Mouse (Mus musculus) v-Abl transformed pro-B cells (cell line): ENCODE measurements at regions not wholly inside any gene's neighbourhood (a gene's known extent, or its start where the extent isn't known, plus 50 kb on each side); places are given as distances from the start of the nearest gene placed in this dataset.

Source experiments
- in situ Hi-C, 2 experiments: fragments of 400-800 bp; cut with MboI; formaldehyde crosslinking; loops; one replicate each; pipeline ENCODE4 v1.15.1; 2025; ENCODE audit not compliant: unreplicated experiment in 2 of 2

- in situ Hi-C loops: loop anchor here in 1 of 2 experiments (25.0 kb wide), 3 partner anchors 896 to 1829 kb away; partner anchors contain the start of genes Pop4 and Tdrd12
These were observed 407.4 kb downstream of the Zfp536 start for GRCm38 (mm10) chr7:37366006-37366405.

GRCm38 (mm10) chr7:37369698-37370097, 403.7 kb downstream of the Zfp536 start:
- in situ Hi-C loops: loop anchor here (5.0 to 25.0 kb wide), 6 partner anchors 703 to 1832 kb away; partner anchors contain the start of genes Pop4 (in 1 of the 2) and Tdrd12 (in 1 of the 2)

- in situ Hi-C loops: loop anchor here (5.0 to 25.0 kb wide), 6 partner anchors 698 to 1837 kb away; partner anchors contain the start of genes Pop4 (in 1 of the 2) and Tdrd12 (in 1 of the 2)
These were observed 399.6 kb downstream of the Zfp536 start for GRCm38 (mm10) chr7:37373864-37374263.

- in situ Hi-C loops: loop anchor here in 1 of 2 experiments (5.0 to 10.0 kb wide), 2 partner anchors 697 to 830 kb away; no protein-coding TSS in a partner anchor
These were observed 398.4 kb downstream of the Zfp536 start for GRCm38 (mm10) chr7:37375044-37375443.

GRCm38 (mm10) chr7:37375591-37375990, 397.9 kb downstream of the Zfp536 start:
- in situ Hi-C loops: loop anchor here in 1 of 2 experiments (5.0 to 10.0 kb wide), 2 partner anchors 697 to 829 kb away; no protein-coding TSS in a partner anchor

GRCm38 (mm10) chr7:37376207-37376606, 397.2 kb downstream of the Zfp536 start:
- in situ Hi-C loops: loop anchor here in 1 of 2 experiments (5.0 to 10.0 kb wide), 2 partner anchors 696 to 829 kb away; no protein-coding TSS in a partner anchor

GRCm38 (mm10) chr7:37377889-37378521, 395.4 kb downstream of the Zfp536 start:
- in situ Hi-C loops: loop anchor here in 1 of 2 experiments (5.0 to 10.0 kb wide), 2 partner anchors 694 to 827 kb away; no protein-coding TSS in a partner anchor

- in situ Hi-C loops: no loop called here
These were observed 385.6 kb downstream of the Zfp536 start for GRCm38 (mm10) chr7:37387871-37388270.

- in situ Hi-C loops: no loop called here
These were observed 384.4 kb downstream of the Zfp536 start for GRCm38 (mm10) chr7:37388843-37389702.

GRCm38 (mm10) chr7:37389703-37390087, 383.7 kb downstream of the Zfp536 start:
- in situ Hi-C loops: no loop called here

- in situ Hi-C loops: no loop called here
These were observed 383.2 kb downstream of the Zfp536 start for GRCm38 (mm10) chr7:37390271-37390670.

- in situ Hi-C loops: no loop called here
These were observed 381.3 kb downstream of the Zfp536 start for GRCm38 (mm10) chr7:37392122-37392521.

GRCm38 (mm10) chr7:37392604-37393003, 380.8 kb downstream of the Zfp536 start:
- in situ Hi-C loops: no loop called here

- in situ Hi-C loops: no loop called here
These were observed 380.4 kb downstream of the Zfp536 start for GRCm38 (mm10) chr7:37393071-37393470.

GRCm38 (mm10) chr7:37394965-37395426, 378.4 kb downstream of the Zfp536 start:
- in situ Hi-C loops: no loop called here

- in situ Hi-C loops: no loop called here
These were observed 377.4 kb downstream of the Zfp536 start for GRCm38 (mm10) chr7:37395881-37396513.

- in situ Hi-C loops: no loop called here
These were observed 370.0 kb downstream of the Zfp536 start for GRCm38 (mm10) chr7:37403483-37403882.

- in situ Hi-C loops: no loop called here
These were observed 360.1 kb downstream of the Zfp536 start for GRCm38 (mm10) chr7:37413350-37413749.

GRCm38 (mm10) chr7:37421704-37422103, 351.7 kb downstream of the Zfp536 start:
- in situ Hi-C loops: no loop called here
